9 mouse cellular contexts compared by ENCODE assay signal in genomic region chr4:156032856-156033255, GRCm38 (mm10). TPM values are rescaled to one million over a fixed set of nuclear protein-coding genes. Genes with fewer than 3 reads are reported as not detected.
DNase-seq lines count a peak whose midpoint lies in the region; ATAC-seq lines count a peak whose summit lies in the region.
"Had no signal": no experiment of that assay in that cellular context is flagged by ENCODE, and none has a peak within 500 bp of the region (broad histone marks: within the 10 kb centered on the region; RNA-seq: fewer than 3 reads in every experiment).

No protein-coding gene starts in this region.

- H3K27me3 ChIP-seq in kidney, embryonic 14.5 days (ENCODE audit: control insufficient read depth, insufficient read depth, low read length): peaks cover 11% of the 10 kb centered on the region; the same call in 1 of the 2 replicates
- peaks cover 30% of the 10 kb centered on the region for H3K27me3 ChIP-seq in embryonic facial prominence, embryonic 13.5 days
- peaks cover 21% of the 10 kb centered on the region for H3K27me3 ChIP-seq in midbrain, embryonic 16.5 days (ENCODE audit: control insufficient read depth, insufficient read depth, low read depth, low read length)

- no peak overlapping the region for H3K4me3 ChIP-seq in kidney, embryonic 14.5 days (ENCODE audit: low read length)
- H3K4me3 ChIP-seq in embryonic facial prominence, embryonic 13.5 days: no peak overlapping the region
- H3K4me3 ChIP-seq in midbrain, embryonic 16.5 days (ENCODE audit: low read depth, low read length): no peak overlapping the region

- WGBS in kidney, embryonic 14.5 days: 79% methylated on average over 4 of the region's 4 CpGs
- WGBS in embryonic facial prominence, embryonic 13.5 days: 93% methylated on average over 4 of the region's 4 CpGs
- 91% methylated on average over 4 of the region's 4 CpGs for WGBS in midbrain, embryonic 16.5 days

- H3K4me1 ChIP-seq in kidney, embryonic 14.5 days (ENCODE audit: control insufficient read depth, insufficient read depth, low read length): peaks cover 19% of the 10 kb centered on the region
- peaks cover 28% of the 10 kb centered on the region for H3K4me1 ChIP-seq in embryonic facial prominence, embryonic 13.5 days
- H3K4me1 ChIP-seq in midbrain, embryonic 16.5 days (ENCODE audit: control insufficient read depth, insufficient read depth, low read length): peaks cover 29% of the 10 kb centered on the region

- H3K9me3 ChIP-seq in kidney, embryonic 14.5 days (ENCODE audit: control insufficient read depth, low read length): no peaks in the 10 kb centered on the region
- H3K9me3 ChIP-seq in embryonic facial prominence, embryonic 13.5 days: no peaks in the 10 kb centered on the region
- no peaks in the 10 kb centered on the region for H3K9me3 ChIP-seq in midbrain, embryonic 16.5 days (replicated peaks; ENCODE audit: control insufficient read depth, low read length, poor library complexity, severe bottlenecking)
- H3K9me3 ChIP-seq: lung, embryonic 15.5 days had no signal

- no peak overlapping the region; the same call in 1 of the 2 replicates for H3K4me2 ChIP-seq in kidney, embryonic 14.5 days (replicated peaks; ENCODE audit: low read depth, low read length)
- peak overlapping the region; percentile 73; the same call in 1 of the 2 replicates for H3K4me2 ChIP-seq in embryonic facial prominence, embryonic 13.5 days
- H3K4me2 ChIP-seq in midbrain, embryonic 16.5 days (ENCODE audit: low read length): no peak overlapping the region

- H3K36me3 ChIP-seq in kidney, embryonic 14.5 days (ENCODE audit: control insufficient read depth, insufficient read depth, low read length): peaks cover 2% of the 10 kb centered on the region; the same call in 1 of the 2 replicates
- H3K36me3 ChIP-seq in embryonic facial prominence, embryonic 13.5 days: peaks cover 13% of the 10 kb centered on the region
- peaks cover 4% of the 10 kb centered on the region; the same call in 1 of the 2 replicates for H3K36me3 ChIP-seq in midbrain, embryonic 16.5 days (ENCODE audit: control insufficient read depth, insufficient read depth, low read length)

- peak; percentile 26 for DNase-seq in adrenal gland, postnatal 10 days
- DNase-seq in adrenal gland, adult 8-10 months: no peak
- DNase-seq in kidney, adult 8-10 months: no peak
- DNase-seq in adrenal gland, adult 2 months: no peak
- DNase-seq in urinary bladder, postnatal 25 days (ENCODE audit: low spot score): no peak

- peak overlapping the region; percentile 92; the same call in 1 of the 2 replicates for H3K27ac ChIP-seq in kidney, embryonic 14.5 days (ENCODE audit: low read depth, low read length)
- peak overlapping the region; percentile 95 for H3K27ac ChIP-seq in embryonic facial prominence, embryonic 13.5 days
- H3K27ac ChIP-seq in midbrain, embryonic 16.5 days (ENCODE audit: low read length): peak overlapping the region; percentile 84; the same call in 1 of the 2 replicates

- H3K9ac ChIP-seq in kidney, embryonic 14.5 days (ENCODE audit: low read depth, low read length): no peak overlapping the region
- H3K9ac ChIP-seq in embryonic facial prominence, embryonic 13.5 days: peak overlapping the region; percentile 73; the same call in 1 of the 2 replicates
- H3K9ac ChIP-seq in midbrain, embryonic 16.5 days (ENCODE audit: low read depth, low read length): no peak overlapping the region

- no peak for ATAC-seq in kidney, embryonic 14.5 days (ENCODE audit: low FRiP score, low TSS enrichment)
- no peak for ATAC-seq in embryonic facial prominence, embryonic 13.5 days (ENCODE audit: insufficient number of reproducible peaks, insufficient read depth, low FRiP score, low TSS enrichment, low read depth)
- ATAC-seq in midbrain, embryonic 16.5 days: no peak

RNA-seq across cellular contexts. Expression of gene Tnfrsf18, which starts 6.9 kb away (rescaled TPM):
- total RNA-seq in adrenal gland, postnatal 10 days (2021): under 1 TPM; 0.51 to 0.66 TPM
- 1 to 10 TPM in 1 of 4 experiments, under 1 TPM in 1, not detected in 2; 0.42 to 1.2 TPM for total RNA-seq in adrenal gland, adult 8-10 months (2022)
- polyA plus RNA-seq in kidney, embryonic 14.5 days (2014; fragmentation: Nextera tagmentation; extraction: Ambion mirVana): 2.3 and 2.8 TPM in 2 replicates
- 3.0 and 4.1 TPM in 2 replicates for polyA plus RNA-seq in embryonic facial prominence, embryonic 13.5 days (2015; fragmentation: Nextera tagmentation; extraction: Ambion mirVana)
- 2.0 and 2.4 TPM in 2 replicates for polyA plus RNA-seq in midbrain, embryonic 16.5 days (2015; fragmentation: Nextera tagmentation; extraction: Ambion mirVana)
- total RNA-seq in adrenal gland, adult 2 months (2021): under 1 TPM in 1 of 2 experiments, not detected in 1; 0.38 TPM
- polyA plus RNA-seq in adrenal gland, adult 2 months (2012; rRNA removed): 0.30 and 0.61 TPM in 2 replicates

RNA-seq across cellular contexts. Expression of gene Tnfrsf4, which starts 19.2 kb away (rescaled TPM):
- total RNA-seq in adrenal gland, postnatal 10 days (2021): 1 to 10 TPM; 1.9 TPM
- 1 to 10 TPM; 1.0 to 3.0 (median 2.0) TPM for total RNA-seq in adrenal gland, adult 8-10 months (2022)
- 0.76 and 0.77 TPM in 2 replicates for polyA plus RNA-seq in kidney, embryonic 14.5 days (2014; fragmentation: Nextera tagmentation; extraction: Ambion mirVana)
- 1.3 TPM in 1 of 2 replicates, not detected in the other for polyA plus RNA-seq in embryonic facial prominence, embryonic 13.5 days (2015; fragmentation: Nextera tagmentation; extraction: Ambion mirVana)
- 0.91 TPM in 1 of 2 replicates, not detected in the other for polyA plus RNA-seq in midbrain, embryonic 16.5 days (2015; fragmentation: Nextera tagmentation; extraction: Ambion mirVana)
- total RNA-seq in adrenal gland, adult 2 months (2021): 1 to 10 TPM in 1 of 2 experiments, under 1 TPM in 1; 0.61 to 1.2 TPM
- 4.4 and 5.0 TPM in 2 replicates for polyA plus RNA-seq in adrenal gland, adult 2 months (2012; rRNA removed)

RNA-seq across cellular contexts. Expression of gene Ttll10, which starts 26.4 kb away (rescaled TPM):
- total RNA-seq in adrenal gland, postnatal 10 days (2021): under 1 TPM; 0.27 to 0.67 TPM
- total RNA-seq in adrenal gland, adult 8-10 months (2022): 1 to 10 TPM in 1 of 4 experiments, under 1 TPM in 2, not detected in 1; 0.38 to 1.2 (median 0.86) TPM
- 3.5 and 6.0 TPM in 2 replicates for polyA plus RNA-seq in kidney, embryonic 14.5 days (2014; fragmentation: Nextera tagmentation; extraction: Ambion mirVana)
- polyA plus RNA-seq in embryonic facial prominence, embryonic 13.5 days (2015; fragmentation: Nextera tagmentation; extraction: Ambion mirVana): 2.0 and 2.7 TPM in 2 replicates
- not detected in 2 replicates for polyA plus RNA-seq in midbrain, embryonic 16.5 days (2015; fragmentation: Nextera tagmentation; extraction: Ambion mirVana)
- under 1 TPM in 1 of 2 experiments, not detected in 1; 0.21 TPM for total RNA-seq in adrenal gland, adult 2 months (2021)
- 0.13 and 0.19 TPM in 2 replicates for polyA plus RNA-seq in adrenal gland, adult 2 months (2012; rRNA removed)

RNA-seq across cellular contexts. Expression of gene Sdf4, which starts 40.2 kb away (rescaled TPM):
- total RNA-seq in adrenal gland, postnatal 10 days (2021): 100 to 1,000 TPM; 184 to 191 TPM
- total RNA-seq in adrenal gland, adult 8-10 months (2022): 100 to 1,000 TPM; 290 to 326 (median 308) TPM
- 131 and 165 TPM in 2 replicates for polyA plus RNA-seq in kidney, embryonic 14.5 days (2014; fragmentation: Nextera tagmentation; extraction: Ambion mirVana)
- polyA plus RNA-seq in embryonic facial prominence, embryonic 13.5 days (2015; fragmentation: Nextera tagmentation; extraction: Ambion mirVana): 154 and 156 TPM in 2 replicates
- 112 and 114 TPM in 2 replicates for polyA plus RNA-seq in midbrain, embryonic 16.5 days (2015; fragmentation: Nextera tagmentation; extraction: Ambion mirVana)
- 100 to 1,000 TPM; 260 to 282 TPM for total RNA-seq in adrenal gland, adult 2 months (2021)
- polyA plus RNA-seq in adrenal gland, adult 2 months (2012; rRNA removed): 47.5 and 50.7 TPM in 2 replicates

RNA-seq across cellular contexts. Expression of gene B3galt6, which starts 40.4 kb away (rescaled TPM):
- 1 to 10 TPM; 5.7 to 6.1 TPM for total RNA-seq in adrenal gland, postnatal 10 days (2021)
- total RNA-seq in adrenal gland, adult 8-10 months (2022): 1 to 10 TPM; 7.8 to 9.5 (median 8.9) TPM
- 20.0 and 20.8 TPM in 2 replicates for polyA plus RNA-seq in kidney, embryonic 14.5 days (2014; fragmentation: Nextera tagmentation; extraction: Ambion mirVana)
- 16.2 and 18.4 TPM in 2 replicates for polyA plus RNA-seq in embryonic facial prominence, embryonic 13.5 days (2015; fragmentation: Nextera tagmentation; extraction: Ambion mirVana)
- 37.8 and 41.0 TPM in 2 replicates for polyA plus RNA-seq in midbrain, embryonic 16.5 days (2015; fragmentation: Nextera tagmentation; extraction: Ambion mirVana)
- total RNA-seq in adrenal gland, adult 2 months (2021): 1 to 10 TPM; 5.1 to 8.5 TPM
- 14.7 and 18.3 TPM in 2 replicates for polyA plus RNA-seq in adrenal gland, adult 2 months (2012; rRNA removed)
